Mouse (Mus musculus): Measurements from ENCODE around the gene Plcxd2.

DNA sequence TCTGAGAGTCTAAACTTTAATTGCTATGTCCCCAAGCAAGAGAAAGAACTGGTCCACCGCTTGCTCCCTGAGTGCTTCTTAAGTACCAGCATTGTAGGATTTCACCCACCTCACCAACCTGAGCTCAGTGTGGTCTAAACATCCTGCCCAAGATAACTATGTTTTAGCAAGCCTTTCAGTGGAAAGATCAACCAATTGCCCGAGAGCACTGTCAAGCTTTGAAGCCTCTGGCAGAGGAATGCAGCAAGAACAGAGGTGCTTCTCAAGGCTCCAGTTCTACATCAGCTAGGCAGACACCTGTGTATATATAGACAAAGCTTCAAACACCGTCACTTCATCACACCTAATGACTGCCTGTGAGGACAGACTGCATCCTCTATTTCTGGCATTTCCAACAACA, 1.3 kb downstream of the Plcxd2 start:
- TF ChIP-seq CTCF (IDR thresholded peaks at IDR 0.05; ENCODE audit: control insufficient read depth, insufficient read depth, insufficient read length) (no peak), USF1 (IDR thresholded peaks at IDR 0.05; ENCODE audit: low read depth) (no peak)
